Mouse (Mus musculus): ENCODE results near the gene Vmn1r94. TPM values are rescaled to one million over a fixed set of nuclear protein-coding genes. Genes with fewer than 3 reads are reported as not detected.
"Not testable (repeated sequence)": the region's sequence is repeated elsewhere in the genome, so short reads cannot be mapped to it uniquely, and the experiment has no call there.

The Vmn1r94 gene
- total RNA-seq (2021) = not detected
- polyA plus RNA-seq (2012; rRNA removed) = not detected in 2 replicates
- long read RNA-seq = 0 reads

DNA sequence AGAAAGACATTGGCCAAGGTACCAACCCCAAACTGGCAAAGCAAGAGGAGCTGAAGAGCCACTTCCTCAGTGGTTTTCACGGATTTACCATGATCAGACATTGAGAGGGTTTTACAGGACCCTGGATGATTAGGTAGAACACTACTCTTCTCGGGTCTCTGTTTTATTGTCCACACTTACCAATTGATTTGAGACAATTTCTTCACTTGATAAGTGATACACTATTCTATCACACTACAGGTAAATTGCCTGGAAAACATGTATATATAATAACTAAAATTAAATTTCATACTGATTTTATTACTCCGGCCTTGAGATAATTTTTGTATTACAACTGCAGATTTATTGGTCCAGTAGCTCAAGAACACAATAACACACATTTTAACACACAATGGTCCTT, at the start of gene Vmn1r94:
Gene Vmn1r94 (minus strand): TSS at position 101 of the 400 bp plus-strand sequence.
- DNase-seq = not testable (repeated sequence)

DNA sequence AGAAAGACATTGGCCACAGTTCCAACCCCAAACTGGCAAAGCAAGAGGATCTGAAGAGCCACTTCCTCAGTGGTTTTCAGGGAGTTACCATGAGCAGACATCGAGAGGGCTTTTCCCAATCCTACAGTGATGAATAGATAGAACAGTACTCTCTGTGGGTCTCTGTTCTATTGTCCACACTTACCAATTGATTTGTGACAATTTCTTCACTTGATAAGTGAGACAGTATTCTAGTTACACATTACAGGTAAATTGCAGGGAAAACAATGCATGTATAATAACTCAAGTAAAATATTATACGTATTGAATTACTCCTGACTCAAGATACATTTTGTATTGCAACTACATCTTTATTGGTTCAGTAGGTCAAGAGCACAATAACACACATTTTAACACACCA, 37.3 kb upstream of the Vmn1r94 start, which contains the start of gene Gm6164:
Gene Gm6164 (minus strand): TSS at position 101 of the 400 bp plus-strand sequence.
- DNase-seq = not testable (repeated sequence)

DNA sequence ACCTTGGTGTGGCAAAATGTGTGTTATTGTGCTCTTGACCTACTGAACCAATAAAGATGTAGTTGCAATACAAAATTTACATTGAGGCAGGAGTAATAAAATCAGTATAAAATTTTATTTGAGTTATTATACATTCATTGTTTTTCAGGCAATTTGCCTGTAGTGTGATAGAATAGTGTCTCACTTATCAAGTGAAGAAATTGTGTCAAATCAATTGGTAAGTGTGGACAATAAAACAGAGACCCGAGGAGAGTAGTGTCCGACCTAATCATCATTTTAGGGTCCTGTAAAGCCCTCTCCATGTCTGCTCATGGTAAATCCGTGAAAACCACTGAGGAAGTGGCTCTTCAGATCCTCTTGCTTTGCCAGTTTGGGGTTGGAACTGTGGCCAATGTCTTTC, 25.2 kb upstream of the Vmn1r94 start, which contains the start of gene Vmn1r95:
Gene Vmn1r95 (plus strand): TSS at position 301 of the 400 bp plus-strand sequence.
- DNase-seq = not testable (repeated sequence)

DNA sequence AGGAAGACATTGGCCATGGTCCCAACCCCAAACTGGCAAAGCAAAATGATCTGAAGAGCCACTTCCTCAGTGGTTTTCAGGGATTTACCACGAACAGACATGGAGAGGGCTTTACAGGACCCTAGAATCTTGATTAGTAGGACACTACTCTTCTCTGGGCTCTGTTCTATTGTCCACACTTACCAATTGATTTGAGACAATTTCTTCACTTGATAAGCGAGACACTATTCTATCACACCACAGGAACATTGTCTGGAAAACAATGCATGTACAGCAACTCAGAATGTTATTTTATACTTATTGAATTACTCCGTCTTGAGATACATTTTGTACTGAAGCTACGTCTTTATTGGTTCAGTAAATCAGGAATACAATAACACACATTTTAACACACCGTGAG, 29.2 kb downstream of the Vmn1r94 start, which contains the start of gene Vmn1r93:
Gene Vmn1r93 (minus strand): TSS at position 101 of the 400 bp plus-strand sequence.
- DNase-seq = not testable (repeated sequence)

DNA sequence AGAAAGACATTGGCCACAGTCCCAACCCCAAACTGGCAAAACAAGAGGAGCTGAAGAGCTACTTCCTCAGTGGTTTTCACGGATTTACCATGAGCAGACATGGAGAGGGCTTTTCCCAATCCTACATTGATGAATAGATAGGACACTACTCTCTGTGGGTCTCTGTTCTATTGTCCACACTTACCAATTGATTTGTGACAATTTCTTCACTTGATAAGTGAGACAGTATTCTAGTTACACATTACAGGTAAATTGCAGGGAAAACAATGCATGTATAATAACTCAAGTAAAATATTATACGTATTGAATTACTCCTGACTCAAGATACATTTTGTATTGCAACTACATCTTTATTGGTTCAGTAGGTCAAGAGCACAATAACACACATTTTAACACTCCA, 45.7 kb downstream of the Vmn1r94 start, which contains the start of gene Gm16442:
Gene Gm16442 (minus strand): TSS at position 101 of the 400 bp plus-strand sequence.
- DNase-seq = not testable (repeated sequence)

Other genes starting within 250 kb of the Vmn1r94 start
- gene Pvr, start 247.2 kb downstream of the Vmn1r94 start, total RNA-seq (2021) = 10 to 100 TPM; 20.3 to 36.5 TPM
- gene Pvr, start 247.2 kb downstream of the Vmn1r94 start, polyA plus RNA-seq (2012; rRNA removed) = 9.6 and 12.0 TPM in 2 replicates
- gene Igsf23, start 217.6 kb downstream of the Vmn1r94 start, total RNA-seq (2021) = not detected
- gene Igsf23, start 217.6 kb downstream of the Vmn1r94 start, polyA plus RNA-seq (2012; rRNA removed) = 0.12 TPM in 1 of 2 replicates, not detected in the other
- not detected for gene Ceacam20, start 203.0 kb downstream of the Vmn1r94 start, total RNA-seq (2021)
- gene Ceacam20, start 203.0 kb downstream of the Vmn1r94 start, polyA plus RNA-seq (2012; rRNA removed) = 0.03 TPM in 1 of 2 replicates, not detected in the other
- gene Nlrp9b, start 176.9 kb downstream of the Vmn1r94 start, total RNA-seq (2021) = not detected
- gene Nlrp9b, start 176.9 kb downstream of the Vmn1r94 start, polyA plus RNA-seq (2012; rRNA removed) = not detected in 2 replicates
- not detected for gene Vmn1r91, start 68.7 kb downstream of the Vmn1r94 start, total RNA-seq (2021)
- not detected in 2 replicates for gene Vmn1r91, start 68.7 kb downstream of the Vmn1r94 start, polyA plus RNA-seq (2012; rRNA removed)
- gene Gm16442, start 45.8 kb downstream of the Vmn1r94 start, total RNA-seq (2021) = not detected
- not detected in 2 replicates for gene Gm16442, start 45.8 kb downstream of the Vmn1r94 start, polyA plus RNA-seq (2012; rRNA removed)
- gene Vmn1r93, start 29.3 kb downstream of the Vmn1r94 start, total RNA-seq (2021) = not detected
- gene Vmn1r93, start 29.3 kb downstream of the Vmn1r94 start, polyA plus RNA-seq (2012; rRNA removed) = not detected in 2 replicates
- not detected for gene Vmn1r95, start 25.3 kb upstream of the Vmn1r94 start, total RNA-seq (2021)
- gene Vmn1r95, start 25.3 kb upstream of the Vmn1r94 start, polyA plus RNA-seq (2012; rRNA removed) = not detected in 2 replicates
- not detected for gene Gm6164, start 37.2 kb upstream of the Vmn1r94 start, total RNA-seq (2021)
- not detected in 2 replicates for gene Gm6164, start 37.2 kb upstream of the Vmn1r94 start, polyA plus RNA-seq (2012; rRNA removed)
- not detected for gene Gm4498, start 65.5 kb upstream of the Vmn1r94 start, total RNA-seq (2021)
- gene Gm4498, start 65.5 kb upstream of the Vmn1r94 start, polyA plus RNA-seq (2012; rRNA removed) = not detected in 2 replicates
- gene Gm5890, start 94.5 kb upstream of the Vmn1r94 start, total RNA-seq (2021) = not detected
- gene Gm5890, start 94.5 kb upstream of the Vmn1r94 start, polyA plus RNA-seq (2012; rRNA removed) = not detected in 2 replicates
- not detected for gene Gm4133, start 165.7 kb upstream of the Vmn1r94 start, total RNA-seq (2021)
- not detected in 2 replicates for gene Gm4133, start 165.7 kb upstream of the Vmn1r94 start, polyA plus RNA-seq (2012; rRNA removed)
- gene Gm5728, start 207.0 kb upstream of the Vmn1r94 start, total RNA-seq (2021) = not detected
- not detected in 2 replicates for gene Gm5728, start 207.0 kb upstream of the Vmn1r94 start, polyA plus RNA-seq (2012; rRNA removed)
- gene Vmn1r100, start 249.6 kb upstream of the Vmn1r94 start, total RNA-seq (2021) = not detected
- gene Vmn1r100, start 249.6 kb upstream of the Vmn1r94 start, polyA plus RNA-seq (2012; rRNA removed) = not detected in 2 replicates